Mouse (Mus musculus) thymus, adult 2 months (tissue): Measurements from ENCODE around the gene Gon4l.

Experiments used
- CTCF ChIP-seq: fragments of 200-500 bp; IDR thresholded peaks from 2 replicates; pipeline ENCODE4 v1.5.1; 2012; ENCODE audit warnings: mild to moderate bottlenecking, control low read depth, low read length, moderate library complexity, borderline replicate concordance; ENCODE audit not compliant: control insufficient read depth, poor library complexity, insufficient read depth; ENCODE audit errors: extremely low read depth
- POLR2A ChIP-seq: fragments of 200-500 bp; IDR thresholded peaks from 2 replicates; pipeline ENCODE4 v1.6.1; 2012; ENCODE audit warnings: mild to moderate bottlenecking, low read length, control low read depth, moderate library complexity; ENCODE audit not compliant: control insufficient read depth, poor library complexity, insufficient read depth; ENCODE audit errors: extremely low read depth

DNA sequence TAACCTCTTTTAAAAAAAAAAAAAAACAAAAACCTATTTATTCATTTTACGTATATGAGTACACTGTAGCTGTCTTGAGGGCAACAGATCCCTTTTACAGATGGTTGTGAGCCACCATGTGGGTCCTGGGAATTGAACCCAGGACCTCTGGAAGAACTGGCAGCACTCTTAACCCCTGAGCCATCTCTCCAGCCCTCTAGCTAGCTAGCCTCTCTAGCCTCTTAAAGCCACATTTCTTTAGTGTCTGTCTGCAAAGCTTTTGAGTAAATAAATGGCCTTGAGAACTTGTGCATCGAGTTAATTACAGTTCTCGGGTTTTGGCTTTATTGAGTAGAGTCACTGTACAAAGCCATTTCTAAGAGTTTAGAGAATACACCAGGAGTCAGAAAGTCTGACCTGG, 69.8 kb downstream of the Gon4l start:
- TF ChIP-seq CTCF, result no peak
- no peak for TF ChIP-seq POLR2A
